Mouse (Mus musculus): ENCODE measurements around the gene Mst1.

GRCm38 (mm10) chr9:108052885-108053664, 27.2 kb upstream of the Mst1 start, which contains the start of gene Amigo3:
- TF ChIP-seq CTCF (IDR thresholded peaks at IDR 0.05; ENCODE audit: borderline replicate concordance, control insufficient read depth, extremely low read depth, insufficient read depth, low read length, poor library complexity): peak; percentile 90
- TF ChIP-seq POLR2A (IDR thresholded peaks at IDR 0.05; ENCODE audit: control insufficient read depth, extremely low read depth, insufficient read depth, low read length, poor library complexity): no peak

All from thymus, adult 2 months (tissue).